In the genomic region with DNA sequence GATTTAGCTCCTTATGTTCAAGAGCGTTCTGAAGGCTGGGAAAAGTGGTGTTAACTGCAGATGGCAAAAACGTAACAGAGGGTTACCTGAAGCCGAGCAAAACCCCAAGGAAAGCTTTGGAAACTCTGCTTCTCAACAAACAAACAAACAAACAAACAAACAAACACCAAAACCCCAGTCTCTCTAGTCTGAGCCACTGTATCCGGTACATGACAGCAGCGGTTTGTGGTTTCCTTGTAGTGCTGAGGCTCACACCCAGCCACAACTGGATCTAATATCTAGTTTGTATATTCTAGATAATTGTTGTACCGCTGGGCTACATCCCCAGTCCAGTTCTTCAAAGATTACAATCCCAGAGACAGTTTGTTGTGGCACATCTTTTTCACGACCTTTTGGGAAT, we compare ENCODE assay signal across 17 mouse cellular contexts. TPM values are rescaled to one million over a fixed set of nuclear protein-coding genes. Genes with fewer than 3 reads are reported as not detected.
"Had no signal": no experiment of that assay in that cellular context is flagged by ENCODE, and none has a peak within 500 bp of the region (broad histone marks: within the 10 kb centered on the region; RNA-seq: fewer than 3 reads in every experiment).

No protein-coding gene starts in this region.

- H3K4me1 ChIP-seq: liver, embryonic 15.5 days; lung, embryonic 15.5 days; midbrain, embryonic 10.5 days; neural tube, embryonic 12.5 days had no signal

- DNase-seq: kidney, adult 18-20 months; kidney, postnatal 10 days; kidney, postnatal 4 days; lung, postnatal 14 days; midbrain, embryonic 14.5 days; thymus, postnatal 14 days had no signal

- H3K4me3 ChIP-seq: left cerebral cortex, adult 2 months; limb, embryonic 10.5 days; liver, embryonic 15.5 days; lung, embryonic 15.5 days; midbrain, embryonic 10.5 days; myocyte; neural tube, embryonic 12.5 days had no signal

- H3K36me3 ChIP-seq: limb, embryonic 10.5 days; liver, embryonic 15.5 days; lung, embryonic 15.5 days; midbrain, embryonic 10.5 days; neural tube, embryonic 12.5 days had no signal

- H3K27ac ChIP-seq: left cerebral cortex, adult 2 months; limb, embryonic 10.5 days; liver, embryonic 15.5 days; lung, embryonic 15.5 days; midbrain, embryonic 10.5 days; neural tube, embryonic 12.5 days; stomach, postnatal 0 days had no signal

- H3K27me3 ChIP-seq: lung, embryonic 15.5 days; neural tube, embryonic 12.5 days had no signal

- H3K4me2 ChIP-seq: liver, embryonic 15.5 days; lung, embryonic 15.5 days; neural tube, embryonic 12.5 days had no signal

- H3K9ac ChIP-seq: liver, embryonic 15.5 days; lung, embryonic 15.5 days; neural tube, embryonic 12.5 days had no signal

- H3K9me3 ChIP-seq: limb, embryonic 10.5 days; liver, embryonic 15.5 days; lung, embryonic 15.5 days; midbrain, embryonic 10.5 days; neural tube, embryonic 12.5 days had no signal

RNA-seq across cellular contexts. Expression of a gene that starts 1.5 kb away (rescaled TPM):
- total RNA-seq: layer of hippocampus, adult 8-10 months; layer of hippocampus, postnatal 14 days had no signal
- polyA plus RNA-seq: kidney, embryonic 14.5 days; limb, embryonic 10.5 days; midbrain, embryonic 10.5 days; midbrain, embryonic 14.5 days; neural tube, embryonic 12.5 days had no signal
